Mouse (Mus musculus) heart, postnatal 0 days (tissue): ENCODE results near the gene Car12.

Experiments used
- CTCF ChIP-seq: IDR thresholded peaks from 2 replicates; pipeline ENCODE4 v1.5.1; 2016; ENCODE audit warnings: antibody characterized with exemption, control low read depth, low read depth
- EP300 ChIP-seq: IDR thresholded peaks from 2 replicates; pipeline ENCODE4 v1.6.1; 2016; ENCODE audit warnings: antibody characterized with exemption, low read depth

DNA sequence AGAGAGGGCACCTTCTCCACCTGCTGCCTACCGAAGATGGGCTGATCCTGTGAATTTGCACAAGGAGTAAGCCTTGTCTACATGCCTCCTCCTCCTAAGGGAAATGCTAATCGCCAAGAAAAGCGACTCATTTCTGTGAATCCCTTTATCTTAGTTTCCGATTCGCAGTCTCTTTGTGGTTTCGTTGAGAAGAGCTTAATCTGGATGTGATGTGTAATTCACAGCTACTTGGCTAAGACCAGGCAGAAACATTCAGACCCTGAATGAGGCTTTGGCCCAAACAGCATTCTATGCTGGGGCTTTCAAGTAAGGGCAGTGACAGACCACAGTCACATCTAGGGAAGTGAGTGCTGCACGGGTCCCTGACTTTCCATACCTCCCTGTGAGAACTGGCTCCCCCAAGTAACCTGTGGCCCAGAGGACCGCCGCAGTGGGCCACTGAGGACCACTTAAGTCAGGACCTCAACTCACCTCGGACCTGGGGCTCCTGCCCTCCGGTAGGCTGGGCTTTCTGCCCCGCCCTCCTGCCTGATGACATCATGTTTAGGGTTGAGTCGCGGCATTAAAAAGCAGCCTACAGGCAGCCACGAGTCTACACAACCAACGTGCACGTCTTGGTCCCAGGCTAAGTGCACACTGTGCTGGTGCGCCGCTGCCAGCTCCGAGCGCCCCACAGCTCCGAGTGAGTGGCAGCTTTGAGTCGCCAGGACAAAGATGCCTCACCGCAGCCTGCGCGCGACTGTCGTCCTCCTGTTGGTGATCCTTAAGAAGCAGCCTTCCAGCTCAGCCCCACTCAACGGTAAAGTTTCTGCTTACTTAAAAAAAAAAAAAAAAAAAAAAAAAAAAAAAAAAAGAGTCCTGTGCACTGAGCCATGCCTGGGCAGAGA lies at the start of gene Car12:
- no peak for TF ChIP-seq CTCF
- TF ChIP-seq EP300, result no peak
